Mouse (Mus musculus): ENCODE results near the gene Eif1b.
"Not testable (repeated sequence)": the region's sequence is repeated elsewhere in the genome, so short reads cannot be mapped to it uniquely, and the experiment has no call there.

The Eif1b gene

DNA sequence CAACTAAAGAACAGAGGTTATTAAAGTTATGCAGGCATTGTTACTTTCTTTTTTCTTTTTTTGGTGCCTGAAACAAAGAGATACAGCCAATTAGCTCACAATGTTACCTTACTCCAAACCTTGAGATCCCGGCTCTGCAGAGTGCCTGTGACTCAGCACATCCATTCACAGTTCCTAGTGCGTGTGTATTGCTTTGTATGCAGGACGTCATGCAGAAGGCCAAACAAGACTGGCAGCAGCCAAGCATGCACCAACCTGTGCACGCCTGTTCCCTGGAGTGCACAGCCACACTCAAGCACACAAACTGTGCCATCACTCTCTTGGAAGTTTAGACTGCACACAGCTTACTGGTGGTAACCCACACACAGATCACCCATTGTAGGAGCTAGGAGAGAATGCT, 35.2 kb downstream of the Eif1b start:
- DNase-seq: no peak

DNA sequence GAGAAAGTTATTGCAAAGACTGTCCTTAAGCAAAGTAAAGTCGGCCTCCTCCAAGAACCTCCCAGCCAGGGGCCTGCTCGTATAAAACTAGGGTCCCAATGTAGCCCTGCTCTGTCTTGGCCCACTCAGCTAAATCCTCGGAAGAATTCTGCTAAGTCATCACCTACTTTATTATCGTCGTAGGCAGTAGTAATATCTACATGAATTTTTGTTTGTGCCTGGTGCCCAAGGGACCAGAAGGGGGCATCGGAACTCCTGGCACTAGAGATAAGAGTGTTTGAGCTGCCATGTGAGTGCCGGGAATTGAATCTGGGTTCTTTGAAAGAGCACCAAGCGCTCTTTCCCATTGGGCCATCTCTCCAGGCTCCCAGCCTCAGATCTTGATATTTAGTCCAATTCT, 35.9 kb downstream of the Eif1b start:
- DNase-seq: no peak

- DNase-seq: no peak
Measured at GRCm38 (mm10) chr9:120528815-120529510, 36.9 kb downstream of the Eif1b start.

DNA sequence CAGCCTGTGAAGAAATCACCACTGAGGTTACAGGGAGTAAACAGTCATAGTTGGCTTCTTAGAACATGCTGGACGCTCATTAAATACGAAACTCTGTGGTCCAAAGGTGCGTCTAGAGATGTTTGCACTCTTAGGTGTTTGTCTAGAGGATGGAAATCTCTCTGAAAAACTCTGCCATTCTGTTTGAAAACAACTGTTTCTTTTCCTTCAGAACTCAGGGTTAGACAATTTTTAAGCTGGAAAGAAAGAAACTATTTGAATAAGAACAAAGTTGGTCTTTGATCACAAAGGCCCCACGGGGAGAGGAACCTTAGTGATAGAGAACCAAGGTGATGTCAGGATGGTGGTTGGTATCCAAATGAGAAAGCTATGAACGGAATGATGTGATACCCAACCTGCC, 38.4 kb downstream of the Eif1b start:
- no peak for DNase-seq

DNA sequence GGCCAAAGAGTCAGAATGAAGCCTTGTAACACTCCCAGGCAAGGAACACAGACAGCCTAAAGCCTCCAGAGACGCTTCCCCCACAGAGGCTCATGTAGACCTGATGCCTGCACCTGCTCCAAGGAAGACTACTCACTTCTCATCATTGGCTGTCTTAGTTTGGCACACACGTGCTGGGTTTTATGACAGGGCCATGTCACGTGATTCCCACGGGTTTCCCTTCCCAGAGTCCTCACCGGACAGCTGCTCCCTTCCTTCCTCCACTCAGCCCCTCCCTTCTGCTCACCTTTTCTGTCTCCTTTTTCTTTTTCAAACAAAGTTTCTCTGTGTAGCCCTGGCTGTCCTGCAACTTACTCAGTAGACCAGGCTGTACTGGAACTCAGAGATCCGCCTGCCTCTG, 40.0 kb downstream of the Eif1b start:
- no peak for DNase-seq

GRCm38 (mm10) chr9:120532691-120533090, 40.7 kb downstream of the Eif1b start:
- DNase-seq: no peak

DNA sequence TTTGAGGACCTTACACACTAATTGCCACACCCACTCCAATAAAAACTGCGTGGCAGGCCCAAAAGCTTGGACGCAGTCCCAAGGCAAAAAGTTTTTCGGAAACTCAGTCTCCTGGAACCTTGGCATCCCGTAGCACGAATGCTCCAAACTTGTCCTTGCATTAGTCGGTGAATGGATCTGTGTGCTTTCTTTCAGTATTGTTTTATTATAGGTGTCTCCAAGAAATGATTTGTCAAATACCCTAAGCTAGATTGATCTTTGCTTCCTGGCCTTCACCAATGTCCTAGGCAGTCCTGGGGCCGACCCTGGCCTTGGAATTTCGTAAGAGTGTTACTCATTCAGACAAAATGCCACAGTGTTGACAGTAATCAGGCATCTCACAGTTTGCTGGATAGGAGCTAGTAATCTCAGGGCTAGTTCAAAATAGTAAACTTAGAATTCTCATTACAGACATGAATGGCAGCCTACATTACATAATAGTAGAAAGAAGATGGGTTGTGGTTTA, 41.5 kb downstream of the Eif1b start:
- DNase-seq: not testable (repeated sequence)

- DNase-seq: peak; percentile 27 to 33
Measured at GRCm38 (mm10) chr9:120539662-120540251, 47.7 kb downstream of the Eif1b start, which contains the start of gene Entpd3. TSS of gene Entpd3 (plus strand) at chr9:120539818.

GRCm38 (mm10) chr9:120541411-120541810, 49.4 kb downstream of the Eif1b start:
- DNase-seq: peak; percentile 54 to 66

DNA sequence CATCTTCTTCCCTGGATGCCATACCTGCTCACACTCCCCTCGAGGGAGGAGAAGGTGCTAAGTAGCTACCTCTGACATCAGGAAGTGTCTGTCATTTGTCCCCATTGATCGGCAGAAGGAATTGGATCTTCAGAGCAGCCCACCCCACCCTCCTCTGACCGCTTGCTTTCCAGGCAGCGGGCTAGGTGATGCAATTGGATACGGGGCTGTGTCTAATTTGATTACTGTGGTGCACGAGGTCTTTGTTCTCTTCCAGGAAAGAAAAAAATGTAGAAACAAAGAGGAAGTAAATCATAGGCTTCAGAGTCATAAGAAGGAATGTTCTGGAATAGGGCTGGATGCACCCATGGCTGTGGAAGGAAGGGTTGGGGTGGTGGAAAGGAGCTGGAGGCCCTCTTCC, 50.2 kb downstream of the Eif1b start:
- peak in 1 of 2 experiments; percentile 27 for DNase-seq
